Mouse (Mus musculus): ENCODE data around the gene Ythdf1. TPM values are rescaled to one million over a fixed set of nuclear protein-coding genes. Genes with fewer than 3 reads are reported as not detected.
A peak's percentile ranks its signal among the peaks of the same experiment; 100 is the strongest.

The Ythdf1 gene
- total RNA-seq, 2 experiments from 2014 or later, result 29.5 to 30.3 TPM

DNA sequence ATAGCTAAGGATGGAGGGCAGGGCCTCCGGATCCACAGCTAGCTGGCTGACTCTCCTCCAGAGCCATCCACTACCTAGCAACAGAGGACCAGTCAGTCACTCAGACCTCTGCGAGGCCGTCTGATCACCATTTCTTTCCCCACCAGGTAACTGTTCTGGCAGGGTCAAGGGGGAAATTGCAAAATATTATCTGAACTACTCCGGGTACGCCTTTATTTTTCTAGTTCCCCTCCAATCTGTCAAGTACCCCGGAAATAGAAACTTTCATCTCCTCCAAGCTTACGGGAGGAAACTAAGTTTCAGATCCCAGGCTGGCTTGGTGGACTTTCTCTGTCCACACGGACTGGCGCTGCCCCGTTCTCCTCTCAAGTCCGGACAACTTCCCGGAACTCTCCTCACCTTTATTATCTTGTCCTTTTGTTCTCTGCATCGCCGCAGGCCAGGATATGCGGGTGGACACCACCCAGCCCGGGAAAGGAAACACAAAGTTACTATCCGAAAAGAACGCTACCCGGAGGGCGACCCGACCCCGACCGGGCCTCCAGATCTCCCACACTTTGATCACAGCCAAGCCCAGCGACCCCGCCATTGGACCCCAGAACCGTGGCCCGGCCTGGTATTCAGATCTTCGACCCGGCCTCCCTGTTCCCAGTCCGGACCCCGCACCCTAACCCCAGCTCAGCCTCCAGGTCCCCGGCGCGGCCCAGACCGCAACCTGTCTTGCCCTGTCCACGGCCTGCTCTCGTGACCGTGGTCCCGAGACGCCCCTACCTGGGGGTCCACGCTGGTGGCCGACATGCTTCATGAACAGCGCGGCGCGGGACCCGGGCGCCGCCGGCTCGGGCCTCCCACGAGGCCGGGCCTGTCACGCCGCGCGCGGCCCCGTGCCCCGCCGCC lies 588 bp downstream of the Ythdf1 start:
- DNase-seq, result peak; percentile 23
- intact Hi-C loops (cut with DNase I; ENCODE audit: low total_unique reads), result no loop called here

DNA sequence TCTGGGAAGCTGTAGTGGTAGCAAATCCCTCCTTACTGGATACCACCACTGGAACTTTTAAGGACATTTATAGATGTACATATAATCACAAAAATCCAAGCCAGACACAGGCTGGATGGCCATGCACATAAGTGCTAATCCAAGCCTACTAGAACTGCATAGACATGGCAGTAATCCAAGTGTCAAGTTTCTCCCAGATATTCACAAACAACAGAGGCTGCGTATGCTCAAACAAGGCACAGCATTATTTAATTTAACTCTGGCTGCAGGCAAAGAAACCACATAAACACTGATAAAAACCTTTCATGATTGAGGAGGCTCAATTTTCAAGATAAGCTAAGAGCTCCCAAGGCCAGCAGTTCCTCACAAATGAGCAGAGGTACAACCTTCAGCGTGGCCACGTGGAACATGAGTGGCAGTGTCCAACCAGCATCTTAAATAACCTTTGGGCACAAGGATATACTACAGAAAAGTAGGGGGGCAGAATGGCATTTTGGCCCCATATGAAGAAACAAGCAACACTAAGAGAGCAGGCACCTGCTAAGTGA lies 4.8 kb downstream of the Ythdf1 start:
- intact Hi-C loops (cut with DNase I; ENCODE audit: low total_unique reads), result no loop called here
- no peak for DNase-seq

DNA sequence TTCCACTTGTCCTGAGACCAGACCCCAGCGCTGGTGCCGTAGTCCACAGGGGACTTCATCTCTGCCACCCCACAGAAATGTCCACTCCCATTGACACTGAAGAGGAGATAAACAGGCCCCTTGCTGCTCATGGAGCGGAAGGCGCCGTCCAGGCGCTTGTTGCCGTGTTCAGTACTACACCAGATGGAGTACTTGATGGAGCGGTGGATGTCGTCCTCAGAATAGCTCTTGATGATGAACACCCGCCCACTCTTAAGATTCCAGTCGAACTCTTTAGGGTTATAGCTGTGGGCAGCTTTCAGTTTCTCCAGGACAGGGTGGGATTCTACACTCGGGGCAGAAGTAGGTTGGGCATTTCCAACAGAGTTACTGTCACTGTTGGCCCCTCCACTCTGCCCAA lies 9.8 kb downstream of the Ythdf1 start:
- no peak for DNase-seq
- intact Hi-C loops (cut with DNase I; ENCODE audit: low total_unique reads), result no loop called here

DNA sequence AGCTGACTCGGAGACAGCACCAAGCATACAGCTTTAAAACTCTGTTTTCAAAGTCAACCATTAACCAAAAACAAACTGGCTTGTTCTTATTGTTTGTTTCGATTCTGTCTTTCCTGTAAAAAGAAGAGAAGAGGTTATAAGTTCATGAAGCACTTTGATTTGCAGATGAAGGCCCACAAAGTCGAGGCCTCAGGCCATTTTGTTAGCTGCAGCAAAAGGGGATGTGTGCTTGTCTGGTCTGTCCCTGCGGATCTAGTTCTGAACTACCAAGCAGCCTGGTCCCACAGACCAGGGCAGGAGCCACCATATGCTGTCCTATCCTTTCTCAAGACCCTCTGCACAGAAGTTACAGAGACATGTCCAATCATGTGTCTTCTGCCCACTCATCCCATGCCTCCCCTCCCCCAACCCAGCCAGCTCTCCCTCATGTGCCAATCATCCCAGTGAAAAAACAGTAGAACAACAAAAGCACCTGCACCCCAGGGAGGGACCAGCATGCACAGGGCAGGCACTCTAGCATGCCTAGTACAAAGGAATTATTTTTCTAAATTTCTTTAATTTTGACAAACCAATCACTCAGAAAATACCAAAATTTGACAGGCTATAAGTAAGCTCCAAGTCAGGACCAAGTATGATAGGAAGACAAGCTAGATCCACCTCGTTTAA lies 15.1 kb downstream of the Ythdf1 start:
- DNase-seq, result no peak
- intact Hi-C loops (cut with DNase I; ENCODE audit: low total_unique reads), result no loop called here

DNA sequence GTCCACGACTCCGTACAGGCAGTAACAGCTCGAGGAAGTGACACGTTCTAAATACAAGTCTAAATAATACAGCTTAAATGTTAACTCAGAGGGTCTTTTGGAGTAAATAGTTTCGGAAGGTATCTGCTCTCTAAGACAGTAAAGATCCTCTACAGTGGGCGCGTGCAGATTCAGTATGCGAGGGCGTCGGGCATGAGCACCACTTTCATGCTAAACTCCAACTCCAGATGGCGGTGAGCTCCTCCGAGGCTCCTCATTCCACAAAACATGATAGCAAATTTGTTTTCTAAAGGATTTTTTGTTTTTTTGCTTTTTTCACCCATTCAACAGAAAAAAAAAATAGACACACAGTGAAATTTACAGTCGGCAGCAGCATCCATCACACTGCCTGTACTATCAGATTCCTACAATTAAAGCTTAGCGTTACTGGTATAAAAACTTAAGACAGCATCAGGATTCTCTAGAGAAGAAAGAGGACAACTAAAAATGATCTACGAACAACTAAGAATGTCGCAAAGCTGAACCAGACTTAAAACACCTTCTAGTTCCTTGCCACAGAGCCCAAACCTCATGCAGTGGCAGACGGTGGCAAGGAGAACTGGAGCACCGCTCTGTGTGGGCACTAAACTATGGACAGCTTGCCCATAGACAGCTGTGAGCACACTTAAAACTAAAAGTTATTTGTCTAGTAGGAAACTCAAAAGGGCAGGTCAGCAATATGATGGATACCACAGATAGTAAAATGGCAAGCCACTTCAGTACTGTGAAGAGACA lies 16.1 kb downstream of the Ythdf1 start:
- no peak for DNase-seq
- intact Hi-C loops (cut with DNase I; ENCODE audit: low total_unique reads), result no loop called here

DNA sequence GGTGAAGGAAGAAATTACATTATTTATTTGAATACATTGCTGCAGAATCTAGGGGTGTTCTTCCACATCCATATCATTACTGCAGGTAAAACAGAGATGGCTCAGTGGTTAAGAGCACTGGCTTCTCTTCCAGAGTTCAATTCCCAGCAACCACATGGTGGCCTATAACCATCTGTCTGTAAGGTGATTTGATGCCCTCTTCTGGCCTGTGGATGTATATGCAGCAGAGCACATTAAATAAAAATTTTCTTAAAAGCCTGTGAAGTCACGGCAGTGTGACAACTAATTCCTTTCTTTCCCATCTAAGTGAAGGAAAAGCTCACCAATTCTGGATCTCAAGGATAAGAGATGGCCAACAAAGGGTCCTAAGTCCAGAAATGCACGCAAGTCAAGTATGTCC lies 18.7 kb downstream of the Ythdf1 start:
- intact Hi-C loops (cut with DNase I; ENCODE audit: low total_unique reads), result no loop called here
- DNase-seq, result no peak

DNA sequence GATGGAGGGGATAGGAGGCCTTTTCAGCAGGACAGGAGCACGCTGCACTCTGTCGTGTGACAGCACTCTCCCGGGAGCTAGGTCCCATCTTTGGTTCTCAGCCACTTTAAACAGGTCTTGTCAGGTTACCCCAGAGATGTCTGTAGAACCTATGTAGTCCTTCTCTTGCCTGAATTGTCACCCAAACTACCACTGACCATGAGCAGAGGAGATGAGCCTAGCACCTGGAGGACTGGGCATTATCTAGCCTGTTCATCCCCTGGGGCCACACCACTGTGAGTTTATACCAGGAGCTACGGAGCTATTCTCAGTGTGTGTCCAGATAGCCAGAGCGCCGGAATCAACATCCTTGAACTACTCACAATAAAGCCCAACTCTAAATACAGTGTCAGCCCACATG lies 22.9 kb downstream of the Ythdf1 start:
- intact Hi-C loops (cut with DNase I; ENCODE audit: low total_unique reads), result no loop called here
- no peak for DNase-seq

DNA sequence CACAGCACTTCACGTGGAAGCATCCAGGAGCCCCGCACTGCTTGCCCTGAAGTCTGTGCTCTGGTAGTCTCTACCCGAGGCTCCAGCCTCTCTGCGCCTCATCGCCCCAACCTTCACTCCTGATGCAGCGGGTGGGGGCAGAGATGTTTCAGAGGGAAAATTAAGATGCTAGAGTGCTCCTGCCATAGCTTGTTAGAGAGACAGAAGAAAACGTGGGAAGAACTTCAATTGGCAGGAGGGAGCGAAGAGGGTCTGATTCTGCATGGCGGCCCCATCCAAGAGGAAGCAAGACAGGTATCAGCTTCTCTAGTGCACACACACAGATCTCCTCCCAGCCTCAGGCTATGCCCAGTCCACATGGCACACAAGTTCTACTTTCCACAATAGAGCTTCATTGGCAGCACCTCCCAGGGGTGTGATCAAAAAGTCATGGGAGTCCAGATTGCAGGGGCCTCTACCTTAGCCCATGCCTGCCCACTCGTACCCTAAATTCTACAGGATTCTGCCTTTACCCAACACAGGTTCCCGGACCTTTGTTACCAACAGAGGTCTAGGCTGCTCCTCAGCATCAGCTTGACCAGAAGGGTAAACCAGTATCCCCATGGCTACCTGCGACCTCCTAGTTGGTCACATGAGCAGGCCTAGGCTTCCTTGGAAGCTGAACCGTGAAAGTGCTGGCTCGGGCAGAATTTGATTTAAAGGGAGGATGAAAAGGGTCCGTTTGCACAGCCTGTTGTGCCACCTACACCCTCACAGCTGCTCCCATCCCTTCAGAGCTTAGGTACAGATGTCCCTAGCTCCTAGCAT lies 23.7 kb downstream of the Ythdf1 start:
- no peak for DNase-seq
- intact Hi-C loops (cut with DNase I; ENCODE audit: low total_unique reads), result no loop called here

DNA sequence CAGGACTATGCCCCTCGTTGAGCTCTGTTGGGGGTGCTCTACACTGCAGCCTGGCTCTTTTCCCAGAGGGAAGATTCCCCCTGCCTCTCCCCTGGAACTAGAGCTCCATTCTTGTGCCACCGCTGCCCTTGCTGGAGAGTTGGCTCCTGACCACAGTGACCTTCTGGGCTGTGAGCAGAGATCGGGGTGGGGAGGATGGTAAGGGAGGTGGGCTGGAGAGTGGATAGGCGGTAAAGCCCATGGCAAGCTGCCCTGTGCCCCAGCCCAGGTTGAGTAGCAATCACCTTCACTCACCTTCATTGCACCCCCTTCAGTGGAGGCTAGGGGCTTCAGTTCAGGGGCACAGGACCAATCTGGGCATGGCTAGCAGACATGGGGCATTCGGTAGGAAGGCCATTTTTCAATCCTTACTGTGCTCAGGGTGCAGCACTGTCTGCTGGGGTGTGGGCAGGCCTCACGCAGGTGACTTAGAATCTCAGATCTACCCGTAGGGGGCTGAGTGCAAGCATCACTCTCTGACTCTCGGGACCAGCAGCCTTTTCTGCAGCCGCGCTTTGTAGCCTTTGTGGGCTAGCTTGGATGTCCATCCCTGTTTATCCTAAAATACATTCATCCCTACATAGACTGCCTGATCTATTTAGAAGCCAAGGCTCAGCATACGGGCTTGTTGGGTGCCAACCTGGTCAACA lies 24.8 kb downstream of the Ythdf1 start:
- DNase-seq, result no peak
- intact Hi-C loops (cut with DNase I; ENCODE audit: low total_unique reads), result no loop called here

DNA sequence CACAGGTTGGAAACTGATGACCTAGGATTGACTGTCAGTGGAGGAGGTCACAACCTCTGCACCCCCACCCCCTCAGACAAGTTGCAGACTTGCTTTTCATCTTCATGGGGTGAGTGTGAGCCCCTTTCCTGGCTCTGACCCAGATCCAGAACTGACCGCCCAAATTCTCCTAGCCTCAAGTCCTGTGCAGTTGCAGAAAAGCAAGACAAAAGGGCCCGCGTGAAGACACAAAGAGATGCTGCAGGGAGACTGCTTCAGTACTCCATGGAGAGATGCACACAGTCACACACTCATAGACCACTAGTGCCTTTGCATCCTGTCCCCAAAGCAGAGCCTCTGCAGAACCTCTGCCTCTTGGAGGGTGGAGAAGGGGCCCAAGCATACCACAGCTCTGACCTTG lies 25.4 kb downstream of the Ythdf1 start:
- intact Hi-C loops (cut with DNase I; ENCODE audit: low total_unique reads), result no loop called here
- no peak for DNase-seq

DNA sequence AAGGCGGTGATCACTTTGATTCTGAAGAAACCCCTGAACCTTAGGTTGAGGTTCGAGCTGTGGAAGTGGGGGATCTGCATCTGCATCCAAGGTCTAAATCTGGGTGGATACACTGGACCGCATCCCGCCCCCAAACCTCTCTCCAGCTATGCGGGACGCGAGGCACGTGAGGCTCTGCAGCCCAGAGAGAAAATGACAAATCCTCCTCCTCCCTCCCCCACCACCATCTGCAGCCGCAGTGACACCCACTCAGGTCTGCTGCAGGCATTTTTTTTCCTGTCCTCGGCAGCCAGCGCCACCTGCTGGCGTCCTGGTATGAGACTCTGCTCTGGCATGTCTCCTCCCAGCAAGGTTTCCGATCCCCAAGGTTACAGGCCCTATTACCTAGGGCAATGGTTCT lies 26.0 kb downstream of the Ythdf1 start:
- intact Hi-C loops (cut with DNase I; ENCODE audit: low total_unique reads), result no loop called here
- peak; percentile 51 for DNase-seq

DNA sequence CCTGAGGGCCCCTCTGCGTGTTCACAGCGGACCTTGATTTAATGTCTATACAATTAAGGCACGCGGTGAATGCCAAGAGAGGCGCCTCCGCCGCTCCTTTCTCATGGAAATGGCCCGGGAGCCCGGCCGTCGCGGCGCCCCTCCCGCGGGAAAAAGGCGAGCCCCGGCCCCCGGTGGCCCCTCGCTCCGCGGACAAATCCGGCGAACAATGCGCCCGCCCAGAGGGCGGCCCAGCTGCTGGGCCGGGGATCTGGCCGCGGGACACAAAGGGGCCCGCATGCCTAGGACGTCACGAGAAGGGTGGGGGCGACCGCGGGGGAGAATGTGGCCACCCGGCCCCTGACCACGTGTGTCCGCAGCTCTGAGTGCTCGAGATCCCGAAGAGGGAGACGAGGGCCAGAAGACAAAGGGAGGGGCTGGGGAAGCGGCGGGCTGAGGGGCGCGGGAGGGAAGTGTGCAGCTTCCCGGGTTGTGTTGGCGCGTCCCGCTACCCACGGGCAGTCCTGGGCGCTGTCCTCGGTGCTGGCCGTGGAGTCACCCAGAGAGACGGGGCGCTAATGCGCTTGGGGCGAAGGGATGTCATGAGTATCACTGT lies 26.6 kb downstream of the Ythdf1 start:
- intact Hi-C loops (cut with DNase I; ENCODE audit: low total_unique reads), result no loop called here
- DNase-seq, result peak; percentile 43

DNA sequence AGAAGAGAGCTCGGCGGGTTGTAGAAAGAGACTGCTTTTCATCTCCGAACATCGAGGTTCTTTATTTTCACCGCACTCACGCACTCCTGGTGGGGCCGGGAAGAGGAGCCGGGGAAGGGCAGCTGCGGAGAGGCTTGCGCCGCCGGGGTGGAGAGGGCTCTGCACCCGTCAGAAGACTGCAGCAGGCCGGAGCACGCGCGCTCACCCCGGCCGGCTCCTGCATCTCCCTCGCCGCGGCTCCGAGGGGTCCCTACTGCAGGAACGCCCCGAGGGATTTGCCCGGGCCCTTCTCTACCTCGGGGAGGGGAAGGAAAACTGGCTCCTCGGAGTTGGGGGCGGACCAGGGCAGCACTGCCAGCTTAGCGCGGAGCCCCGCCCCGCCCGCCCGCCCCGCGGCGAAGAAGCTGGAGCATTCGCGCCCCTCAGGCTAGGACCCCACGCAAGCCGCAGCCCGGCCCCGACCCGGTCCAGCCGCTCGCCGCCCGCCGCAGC lies 27.2 kb downstream of the Ythdf1 start:
- intact Hi-C loops (cut with DNase I; ENCODE audit: low total_unique reads), result no loop called here

DNA sequence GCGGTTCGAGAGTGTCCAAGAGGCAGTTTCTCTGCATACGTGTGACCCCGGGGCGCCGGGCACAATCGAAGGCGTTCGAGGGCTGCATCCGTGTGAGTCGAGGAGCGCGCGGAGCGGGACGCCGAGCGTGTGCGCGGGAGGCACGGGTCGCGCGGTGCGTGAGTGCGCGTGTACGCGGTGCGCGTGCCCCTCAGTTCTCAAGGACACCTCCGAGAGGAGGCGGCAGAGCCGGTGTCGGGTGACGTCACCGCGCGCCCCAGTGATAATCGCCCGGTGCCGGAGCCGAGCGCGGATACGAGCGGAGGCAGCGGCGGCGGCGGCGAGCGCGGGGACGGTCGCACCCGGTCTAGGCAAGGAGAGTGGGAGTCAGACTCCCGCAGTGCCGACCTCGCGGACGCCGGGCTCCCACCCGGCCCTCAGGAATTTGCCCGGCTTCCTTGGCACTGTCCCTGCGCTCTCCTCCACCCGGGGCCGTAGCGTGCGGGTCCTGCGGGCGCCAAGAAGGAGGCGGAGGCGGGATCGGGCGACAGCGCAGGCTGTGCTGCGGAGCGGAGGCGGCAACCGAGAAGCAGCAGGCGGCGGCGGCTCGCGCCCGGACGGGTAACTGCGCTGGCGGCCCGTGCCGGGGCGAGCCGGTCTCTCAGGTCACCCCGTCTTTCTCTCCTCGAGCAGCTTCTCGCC lies 27.8 kb downstream of the Ythdf1 start:
- intact Hi-C loops (cut with DNase I; ENCODE audit: low total_unique reads), result no loop called here
- no peak for DNase-seq

More for the DNA sequence above, 27.2 kb downstream of the Ythdf1 start:
- no peak for DNase-seq

DNA sequence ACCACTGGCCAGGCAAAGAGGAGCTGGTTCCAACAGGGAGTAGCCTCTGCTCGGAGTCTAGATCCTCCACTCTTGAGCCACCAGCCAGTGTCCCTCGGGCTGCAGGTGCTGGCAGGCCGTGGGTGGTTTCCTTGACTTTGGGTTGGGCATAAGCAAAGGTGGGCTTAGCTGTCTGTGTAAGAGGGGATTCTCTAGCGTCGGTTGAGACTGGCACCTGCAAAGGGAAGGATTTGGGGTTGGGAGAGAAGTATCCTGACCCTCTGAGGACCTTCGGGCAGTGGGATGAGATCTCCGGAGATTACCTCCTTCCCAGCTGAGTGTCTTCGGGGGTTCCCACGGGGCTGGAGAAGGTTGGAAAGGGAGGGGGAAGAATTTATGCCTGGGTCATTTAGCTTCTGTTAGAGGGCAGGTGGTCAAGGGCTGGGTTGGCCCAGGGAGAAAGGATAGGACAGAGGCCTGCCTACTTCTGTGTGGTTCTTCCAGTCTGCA lies 28.9 kb downstream of the Ythdf1 start:
- intact Hi-C loops (cut with DNase I; ENCODE audit: low total_unique reads), result no loop called here
- no peak for DNase-seq

DNA sequence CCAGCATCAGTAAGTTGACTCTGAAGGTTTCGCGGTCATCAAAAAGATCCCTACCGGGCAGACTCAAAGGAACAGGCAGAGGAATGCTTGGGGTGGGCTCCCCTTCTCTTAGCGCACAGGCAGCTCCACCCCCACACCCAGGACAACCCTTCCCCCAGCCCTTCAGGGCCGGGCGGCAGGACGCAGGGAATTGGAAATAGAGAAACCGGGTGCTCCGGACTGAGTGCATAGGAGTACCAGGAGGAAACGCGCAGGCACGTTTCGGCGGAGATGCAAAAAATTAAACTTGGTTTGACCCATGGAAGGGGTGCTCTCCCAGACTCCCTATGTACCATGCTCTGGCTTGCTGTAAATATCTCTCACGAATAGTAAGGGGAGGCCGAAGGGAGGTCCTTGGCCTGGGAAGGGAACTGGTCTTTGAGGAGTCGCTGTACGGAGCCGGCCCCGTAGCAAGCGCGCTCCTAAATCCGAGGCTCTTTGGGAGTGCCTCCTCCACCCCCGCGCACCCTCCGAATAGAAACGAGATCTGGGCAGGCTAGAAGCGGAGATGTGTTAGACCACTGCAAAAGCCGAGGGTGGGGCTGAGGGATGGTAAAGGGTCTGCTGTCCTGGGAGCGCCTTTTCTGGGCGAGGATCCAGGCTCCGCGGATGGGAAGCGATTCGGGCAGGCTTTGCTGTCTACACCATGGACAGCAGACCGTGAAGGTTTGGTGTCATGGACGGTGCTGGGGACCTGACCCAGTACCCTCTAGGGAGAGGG lies 29.5 kb downstream of the Ythdf1 start:
- no peak for DNase-seq
- intact Hi-C loops (cut with DNase I; ENCODE audit: low total_unique reads), result no loop called here
